Mouse (Mus musculus) layer of hippocampus, adult 8-10 months (tissue): Measurements from ENCODE around the gene Bglap3. TPM values are rescaled to one million over a fixed set of nuclear protein-coding genes. Genes with fewer than 3 reads are reported as not detected.

Experiments
- DNase-seq, 2 experiments: peaks; one replicate each; pipeline ENCODE4 v3.0.0; 2022; ENCODE audit warnings: low spot score in 2 of 2
- total RNA-seq, 4 experiments: library from RNA; stranded (reverse); gene quantifications; 2 replicates each; pipeline ENCODE4 v1.2.4; 2022

Bglap3 gene
- total RNA-seq, 4 experiments from 2014 or later, result 1.0 to 2.5 (median 2.0) TPM

DNA sequence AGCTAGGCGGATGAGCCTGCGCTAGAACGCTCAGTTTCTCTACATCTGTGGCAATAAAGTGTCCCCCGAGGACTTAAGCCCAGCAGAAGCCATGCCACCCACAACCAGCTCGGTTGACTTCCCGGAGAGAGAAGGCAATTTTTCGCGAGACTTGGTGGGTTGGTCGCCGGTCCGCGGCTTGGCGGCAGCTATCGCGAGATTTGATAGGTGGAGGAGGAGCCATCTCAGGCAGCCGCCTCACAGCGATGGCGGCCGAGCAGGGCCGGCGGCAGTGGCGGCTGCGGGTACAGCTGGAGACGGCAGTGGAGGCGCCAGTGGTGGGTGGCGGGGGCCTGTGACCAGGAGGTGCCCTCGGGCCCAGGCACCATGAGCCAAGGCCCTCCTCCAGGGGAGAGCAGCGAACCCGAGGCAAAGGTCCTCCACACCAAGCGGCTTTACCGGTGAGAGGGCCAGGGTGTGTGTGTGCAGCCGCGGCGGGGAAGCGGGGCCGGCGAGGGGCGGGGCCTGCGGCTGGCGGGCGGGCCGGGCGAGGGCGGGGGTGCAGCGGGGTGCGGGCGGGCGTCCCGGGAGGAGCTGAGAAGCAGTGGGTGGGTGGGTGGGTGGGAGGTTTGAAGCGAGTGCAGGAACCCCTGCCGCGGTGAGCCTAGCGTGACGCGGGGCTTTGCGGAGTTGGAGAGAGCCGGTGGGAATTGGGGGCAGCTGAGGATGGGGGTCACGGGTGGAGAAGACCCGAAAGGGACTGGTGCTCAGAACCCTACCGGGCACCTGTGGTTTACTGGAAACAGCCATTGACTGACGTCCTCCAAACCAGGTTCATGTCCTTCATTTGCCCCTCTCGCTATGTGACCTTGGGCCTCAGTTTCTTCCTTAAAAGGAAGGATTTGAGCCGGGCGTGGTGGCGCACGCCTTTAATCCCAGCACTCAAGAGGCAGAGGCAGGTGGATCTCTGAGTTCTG, 36.2 kb downstream of the Bglap3 start, which contains the start of the genes Tmem79 and Smg5:
Gene Tmem79, minus strand, starts transcription at position 91 of the 956 bp plus-strand sequence.
Gene Smg5, plus strand, starts transcription at position 203 of the 956 bp plus-strand sequence.
- peak; percentile 94 to 96 for DNase-seq

DNA sequence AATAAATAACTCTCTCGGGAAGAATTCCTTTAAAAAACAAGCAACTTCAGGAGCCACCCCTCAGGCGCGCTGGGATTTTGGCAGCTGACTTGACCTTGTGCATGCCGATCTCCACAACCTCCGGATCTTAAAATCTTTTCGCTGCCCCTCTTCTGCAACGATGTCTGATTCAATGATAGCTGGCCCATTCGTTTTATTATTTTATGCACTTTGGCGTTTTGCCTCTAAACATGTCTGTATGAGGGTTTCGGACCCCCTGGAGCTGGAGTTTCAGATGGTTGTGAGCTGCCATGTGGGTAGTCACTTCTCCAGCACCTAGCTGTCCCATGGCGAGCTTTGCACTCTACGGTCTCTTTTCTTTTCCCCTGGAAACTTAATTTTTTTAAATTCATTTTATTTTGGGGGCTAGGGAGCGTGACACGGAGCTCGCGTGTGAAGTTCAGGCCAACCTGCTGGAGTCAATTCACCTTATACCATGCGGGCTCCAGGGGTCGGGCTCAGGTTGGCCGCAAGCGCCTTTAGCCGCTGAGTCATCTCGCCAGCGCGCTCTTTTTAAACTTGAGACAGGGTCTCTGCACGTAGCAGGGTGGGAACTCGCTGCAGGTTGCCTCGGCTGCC, 37.0 kb downstream of the Bglap3 start:
- no peak for DNase-seq

DNA sequence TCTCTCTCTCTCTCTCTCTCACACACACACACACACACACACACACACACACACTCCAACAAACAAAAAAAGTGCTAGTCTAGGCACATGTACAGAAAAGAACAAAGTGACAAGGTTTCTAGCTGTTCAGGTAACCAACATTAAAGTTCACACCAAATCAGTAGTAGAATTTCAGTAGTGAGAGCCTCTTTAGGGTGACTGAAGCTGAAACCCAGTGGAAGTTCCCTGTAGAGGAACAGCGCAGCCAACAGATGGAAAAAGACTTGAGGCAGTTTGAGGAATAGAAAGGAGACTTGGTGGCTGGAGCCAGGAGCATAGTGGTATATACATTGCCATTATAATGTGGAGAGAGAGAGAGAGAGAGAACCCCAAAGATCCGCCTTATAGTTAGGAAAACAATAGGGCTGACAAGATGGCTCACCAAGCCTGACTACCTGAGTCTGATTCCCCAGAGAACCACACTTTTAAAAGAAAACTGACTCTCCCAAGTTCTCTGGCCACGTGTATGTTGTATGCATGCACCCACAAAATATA, 37.6 kb downstream of the Bglap3 start:
- DNase-seq, result no peak

DNA sequence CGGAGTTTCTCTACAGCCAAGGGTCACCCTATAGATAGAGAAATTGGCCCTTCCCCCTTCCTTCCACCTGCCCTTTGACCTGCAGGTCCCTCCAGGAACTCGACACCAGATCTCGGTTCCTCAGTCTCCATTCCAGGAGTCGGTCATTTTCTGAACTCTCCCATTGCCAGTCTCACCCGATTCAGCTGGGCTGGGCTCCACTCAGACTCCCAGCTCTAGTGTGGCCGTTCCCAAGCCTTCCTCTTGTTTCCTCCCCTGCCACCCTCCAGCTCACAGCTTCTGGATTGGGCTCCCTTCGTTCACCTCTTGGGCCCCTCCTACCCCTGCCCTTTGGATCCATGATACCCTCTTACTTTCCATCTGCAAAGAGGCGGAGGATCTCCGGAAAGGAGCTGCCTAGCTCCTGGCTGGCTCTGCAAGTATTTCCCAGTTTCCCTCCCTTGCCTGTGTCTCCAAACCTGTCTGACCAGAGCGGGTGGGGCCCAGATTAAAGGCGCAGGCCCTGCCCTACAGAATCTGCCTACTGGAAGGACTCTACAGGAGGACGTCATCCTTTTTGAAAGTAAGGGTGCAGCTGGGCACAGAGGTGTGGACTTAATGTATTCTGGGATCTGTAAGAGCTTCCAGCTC, 38.4 kb downstream of the Bglap3 start:
- DNase-seq, result no peak

DNA sequence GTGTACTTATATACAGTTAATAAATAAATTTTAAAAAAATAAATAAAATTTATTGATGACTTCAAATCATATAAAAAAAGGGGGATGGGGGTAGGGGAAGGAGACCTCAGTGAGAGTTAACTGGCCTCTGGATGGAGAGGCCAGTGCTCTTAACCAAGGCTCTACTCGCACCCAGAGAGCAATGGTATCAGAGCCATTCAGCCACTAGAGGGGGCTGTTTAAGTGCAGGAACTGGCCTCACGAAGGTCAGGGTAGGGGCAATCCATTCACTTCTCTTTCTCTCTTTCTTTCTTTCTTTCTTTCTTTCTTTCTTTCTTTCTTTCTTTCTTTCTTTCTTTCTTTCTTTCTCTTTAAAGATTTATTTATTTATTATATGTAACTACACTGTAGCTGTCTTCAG, 41.3 kb downstream of the Bglap3 start:
- DNase-seq, result no peak

DNA sequence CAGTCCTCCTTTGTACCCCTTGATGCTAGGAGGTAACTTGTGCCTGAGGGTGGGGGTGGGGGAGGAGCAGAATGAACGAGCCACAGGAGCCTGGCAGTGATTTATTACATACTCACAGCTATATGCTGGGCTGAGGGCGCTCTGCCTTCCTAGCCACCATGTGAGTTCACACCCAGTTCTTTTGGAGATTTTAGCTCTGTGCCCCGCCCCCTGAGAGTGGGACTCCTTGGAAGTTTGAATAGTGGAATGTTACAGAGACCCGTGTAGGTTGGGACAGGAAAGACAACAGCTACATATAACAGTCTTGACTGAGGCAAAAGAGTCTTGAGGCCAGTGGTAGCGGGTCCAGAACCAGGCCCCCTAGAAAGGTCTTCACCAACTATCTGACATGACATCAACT, 43.6 kb downstream of the Bglap3 start:
- DNase-seq, result no peak

DNA sequence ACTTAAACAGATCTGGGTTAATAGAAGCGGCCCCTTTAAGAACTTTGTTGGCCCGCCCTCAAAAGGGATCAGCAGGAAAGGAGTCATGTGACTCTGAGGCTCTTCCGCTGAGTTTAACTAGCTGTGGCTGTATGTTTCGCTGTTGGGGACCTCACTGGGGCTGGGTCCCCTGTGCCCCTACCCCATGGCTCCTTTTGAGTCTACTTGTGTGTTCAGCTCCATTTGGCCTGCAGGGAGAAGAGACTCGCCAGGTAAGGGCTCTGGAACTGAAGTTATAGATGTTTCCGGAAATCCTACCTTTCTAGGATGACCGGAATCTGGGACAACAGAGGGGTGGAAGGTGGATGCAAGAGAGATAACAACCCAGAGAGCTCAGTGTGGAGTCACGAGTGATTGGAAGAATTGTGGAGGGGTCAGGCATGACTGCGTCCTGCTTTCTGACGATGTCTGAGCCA, 47.6 kb downstream of the Bglap3 start, which contains the start of gene Glmp:
Gene Glmp, plus strand, starts transcription at position 73 of the 455 bp plus-strand sequence.
- DNase-seq, result peak; percentile 44 to 53

Other genes starting within 250 kb of the Bglap3 start
- 100 to 1,000 TPM; 189 to 206 (median 196) TPM for gene Mef2d, start 230.4 kb downstream of the Bglap3 start, total RNA-seq
- not detected for gene Rhbg, start 118.0 kb downstream of the Bglap3 start, total RNA-seq
- gene Gm38392, start 85.5 kb downstream of the Bglap3 start, total RNA-seq, result under 1 TPM in 2 of 4 experiments, not detected in 2; 0.45 to 0.54 TPM
- gene Tsacc, start 75.7 kb downstream of the Bglap3 start, total RNA-seq, result 1 to 10 TPM; 4.0 to 7.0 (median 4.4) TPM
- gene Cct3, start 75.6 kb downstream of the Bglap3 start, total RNA-seq, result 100 to 1,000 TPM; 172 to 207 (median 187) TPM
- 100 to 1,000 TPM in 2 of 4 experiments, 10 to 100 TPM in 2; 92.1 to 138 (median 99.4) TPM for gene Glmp, start 47.7 kb downstream of the Bglap3 start, total RNA-seq
- gene Tmem79, start 36.6 kb downstream of the Bglap3 start, total RNA-seq, result 1 to 10 TPM; 1.3 to 2.7 (median 1.7) TPM
- gene Smg5, start 36.5 kb downstream of the Bglap3 start, total RNA-seq, result 10 to 100 TPM; 68.5 to 94.9 (median 74.2) TPM
- 10 to 100 TPM; 16.8 to 25.2 (median 19.3) TPM for gene Paqr6, start 8.2 kb downstream of the Bglap3 start, total RNA-seq
- 1 to 10 TPM in 2 of 4 experiments, not detected in 2; 1.6 to 2.8 TPM for gene Bglap2, start 6.0 kb upstream of the Bglap3 start, total RNA-seq
- gene Bglap, start 11.7 kb upstream of the Bglap3 start, total RNA-seq, result 1 to 10 TPM in 1 of 4 experiments, not detected in 3; 1.3 TPM
- 1 to 10 TPM; 5.5 to 8.3 (median 6.0) TPM for gene Pmf1, start 37.6 kb upstream of the Bglap3 start, total RNA-seq
- gene Slc25a44, start 52.4 kb upstream of the Bglap3 start, total RNA-seq, result 10 to 100 TPM; 66.0 to 72.8 (median 68.6) TPM
- 10 to 100 TPM; 43.0 to 52.1 (median 50.8) TPM for gene Sema4a, start 88.4 kb upstream of the Bglap3 start, total RNA-seq
- gene Lmna, start 137.2 kb upstream of the Bglap3 start, total RNA-seq, result 10 to 100 TPM; 38.0 to 45.6 (median 40.2) TPM
- 1 to 10 TPM; 2.4 to 2.8 (median 2.6) TPM for gene Mex3a, start 159.7 kb upstream of the Bglap3 start, total RNA-seq
- 1 to 10 TPM in 1 of 4 experiments, not detected in 3; 1.5 TPM for gene Rab25, start 175.6 kb upstream of the Bglap3 start, total RNA-seq
- gene Lamtor2, start 180.3 kb upstream of the Bglap3 start, total RNA-seq, result 100 to 1,000 TPM in 3 of 4 experiments, 10 to 100 TPM in 1; 89.2 to 111 (median 106) TPM
- gene Ubqln4, start 181.0 kb upstream of the Bglap3 start, total RNA-seq, result 100 to 1,000 TPM in 2 of 4 experiments, 10 to 100 TPM in 2; 96.1 to 118 (median 107) TPM
- 10 to 100 TPM; 86.4 to 96.0 (median 90.1) TPM for gene Ssr2, start 203.1 kb upstream of the Bglap3 start, total RNA-seq
- gene Arhgef2, start 233.2 kb upstream of the Bglap3 start, total RNA-seq, result 100 to 1,000 TPM; 210 to 272 (median 257) TPM